Mouse (Mus musculus): ENCODE results near the gene Mrps18c. TPM values are rescaled to one million over a fixed set of nuclear protein-coding genes. Genes with fewer than 3 reads are reported as not detected.

Gene Mrps18c
- polyA plus RNA-seq, 1 experiment from 2014 or later: 184 TPM

DNA sequence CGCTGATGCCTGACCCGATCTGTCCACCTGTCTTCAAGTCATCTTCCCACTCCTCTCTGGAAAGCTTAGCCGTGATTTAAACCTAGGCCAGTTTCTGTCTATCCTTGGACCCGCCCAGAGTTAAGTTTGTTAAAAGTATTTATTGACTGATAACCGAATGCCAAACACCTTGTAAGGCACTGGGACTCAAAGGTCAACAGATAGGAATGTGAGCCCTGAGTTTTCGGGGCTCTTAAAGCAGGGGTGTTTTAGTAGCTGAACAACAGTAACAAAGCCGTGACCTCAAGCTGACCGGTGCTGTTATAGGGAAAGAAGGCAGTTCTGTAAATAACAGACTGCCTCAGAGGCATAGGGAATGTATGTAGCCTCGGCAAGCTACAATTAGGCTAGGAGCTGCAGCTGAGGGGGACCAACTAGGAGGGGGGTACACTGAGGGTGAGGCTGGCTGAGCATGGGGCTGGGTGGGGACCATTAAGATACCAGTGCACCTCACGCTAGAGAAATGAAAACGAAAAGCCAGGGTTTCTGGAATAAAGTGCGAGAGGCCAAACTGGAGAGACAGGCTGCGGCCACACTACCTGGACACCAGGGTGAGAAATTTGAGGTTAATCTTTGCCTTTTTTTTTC is 22.5 kb upstream of the Mrps18c start:
- ATAC-seq (ENCODE audit: low read depth): no peak
- Histone ChIP-seq H3K9me3 (ENCODE audit: control insufficient read depth, low read length) (no peaks in the 10 kb centered on the region), H3K9ac (replicated peaks; ENCODE audit: low read depth, low read length) (no peak overlapping the region), H3K4me3 (ENCODE audit: low read depth, low read length) (no peak overlapping the region), H3K4me1 (ENCODE audit: control insufficient read depth, insufficient read depth, low read length) (no peaks in the 10 kb centered on the region), H3K4me2 (ENCODE audit: low read depth, low read length) (no peak overlapping the region), H3K36me3 (ENCODE audit: control insufficient read depth, insufficient read depth, low read length) (peaks cover 49% of the 10 kb centered on the region), H3K27me3 (ENCODE audit: control insufficient read depth, insufficient read depth, low read length) (no peaks in the 10 kb centered on the region), H3K27ac (ENCODE audit: low read depth, low read length) (no peak overlapping the region)
- 88% methylated on average over 13 of the region's 13 CpGs for WGBS

DNA sequence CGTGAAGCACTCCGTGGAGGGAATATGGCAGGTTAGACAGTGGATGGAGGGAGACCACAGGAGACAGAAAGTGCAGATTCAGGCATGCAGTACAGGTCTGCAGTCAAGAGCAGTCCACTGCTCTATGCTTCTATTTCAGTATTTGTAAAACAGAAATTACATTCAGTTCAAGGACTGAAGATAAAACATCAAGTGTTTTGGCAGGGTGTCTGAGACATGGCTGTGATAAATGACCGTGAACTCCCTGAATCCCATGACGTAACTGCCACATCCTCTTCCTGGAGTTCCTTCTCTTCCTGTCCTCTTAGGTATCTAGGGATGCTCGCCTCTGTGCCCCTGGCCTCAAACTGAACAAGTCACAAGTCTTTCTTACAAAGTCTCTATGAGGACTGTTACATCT is 21.5 kb upstream of the Mrps18c start:
- no peak overlapping the region for H3K4me3 ChIP-seq (ENCODE audit: low read depth, low read length)
- no peaks in the 10 kb centered on the region for H3K9me3 ChIP-seq (ENCODE audit: control insufficient read depth, low read length)
- no peak overlapping the region for H3K4me2 ChIP-seq (ENCODE audit: low read depth, low read length)
- no peaks in the 10 kb centered on the region for H3K4me1 ChIP-seq (ENCODE audit: control insufficient read depth, insufficient read depth, low read length)
- peaks cover 43% of the 10 kb centered on the region for H3K36me3 ChIP-seq (ENCODE audit: control insufficient read depth, insufficient read depth, low read length)
- H3K9ac ChIP-seq (replicated peaks; ENCODE audit: low read depth, low read length): no peak overlapping the region
- H3K27ac ChIP-seq (ENCODE audit: low read depth, low read length): no peak overlapping the region
- no peaks in the 10 kb centered on the region for H3K27me3 ChIP-seq (ENCODE audit: control insufficient read depth, insufficient read depth, low read length)
- no peak for ATAC-seq (ENCODE audit: low read depth)
- 94% methylated on average over 5 of the region's 5 CpGs for WGBS

DNA sequence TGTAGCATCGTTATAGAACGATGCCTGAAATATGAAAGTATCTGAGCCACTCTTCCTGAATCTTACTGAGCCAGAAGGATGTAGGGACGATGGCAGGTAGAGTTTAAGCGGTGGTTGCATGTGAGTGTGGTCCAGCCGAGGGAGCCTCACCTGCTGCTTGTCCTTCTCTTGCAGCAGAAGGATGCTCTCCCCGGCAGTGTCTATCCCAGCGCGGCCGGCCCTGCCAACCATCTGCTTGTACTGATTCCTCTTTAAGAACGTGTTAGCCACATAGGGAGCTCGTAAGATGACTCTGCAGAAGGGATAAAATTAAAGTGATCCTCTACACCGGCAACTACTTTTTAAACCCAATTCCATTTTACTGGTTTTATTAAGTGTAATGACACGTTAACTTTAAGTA is 19.4 kb upstream of the Mrps18c start:
- no peak for ATAC-seq (ENCODE audit: low read depth)
- Histone ChIP-seq H3K36me3 (ENCODE audit: control insufficient read depth, insufficient read depth, low read length) (peaks cover 47% of the 10 kb centered on the region), H3K27me3 (ENCODE audit: control insufficient read depth, insufficient read depth, low read length) (no peaks in the 10 kb centered on the region), H3K4me1 (ENCODE audit: control insufficient read depth, insufficient read depth, low read length) (no peaks in the 10 kb centered on the region), H3K4me2 (ENCODE audit: low read depth, low read length) (no peak overlapping the region), H3K4me3 (ENCODE audit: low read depth, low read length) (no peak overlapping the region), H3K9me3 (ENCODE audit: control insufficient read depth, low read length) (no peaks in the 10 kb centered on the region), H3K27ac (ENCODE audit: low read depth, low read length) (no peak overlapping the region), H3K9ac (replicated peaks; ENCODE audit: low read depth, low read length) (no peak overlapping the region)
- 98% methylated on average over 13 of the region's 13 CpGs for WGBS

DNA sequence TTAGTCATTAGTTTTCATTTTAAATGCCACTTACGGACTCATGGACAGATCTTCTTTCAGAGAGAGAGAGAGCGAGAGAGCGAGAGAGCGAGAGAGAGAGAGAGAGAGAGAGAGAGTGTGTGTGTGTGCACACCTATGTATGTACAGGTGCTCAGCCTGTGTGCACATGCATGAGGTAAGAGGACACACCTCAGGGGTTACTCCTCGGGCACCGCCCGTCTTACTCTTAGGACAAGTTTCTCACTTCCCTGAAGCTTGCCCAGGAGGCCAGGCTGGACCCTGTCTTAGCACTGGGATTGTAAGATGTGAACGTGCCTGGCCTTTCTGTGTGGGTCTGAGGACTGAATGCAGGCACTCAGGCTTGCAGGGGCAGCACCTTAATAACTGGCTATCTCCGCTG is 10.9 kb upstream of the Mrps18c start:
- Histone ChIP-seq H3K4me1 (ENCODE audit: control insufficient read depth, insufficient read depth, low read length) (no peaks in the 10 kb centered on the region), H3K27me3 (ENCODE audit: control insufficient read depth, insufficient read depth, low read length) (no peaks in the 10 kb centered on the region), H3K9ac (replicated peaks; ENCODE audit: low read depth, low read length) (no peak overlapping the region), H3K36me3 (ENCODE audit: control insufficient read depth, insufficient read depth, low read length) (peaks cover 69% of the 10 kb centered on the region), H3K27ac (ENCODE audit: low read depth, low read length) (no peak overlapping the region), H3K9me3 (ENCODE audit: control insufficient read depth, low read length) (no peaks in the 10 kb centered on the region), H3K4me3 (ENCODE audit: low read depth, low read length) (no peak overlapping the region), H3K4me2 (ENCODE audit: low read depth, low read length) (no peak overlapping the region)
- WGBS: 95% methylated on average over 9 of the region's 9 CpGs
- ATAC-seq (ENCODE audit: low read depth): no peak

DNA sequence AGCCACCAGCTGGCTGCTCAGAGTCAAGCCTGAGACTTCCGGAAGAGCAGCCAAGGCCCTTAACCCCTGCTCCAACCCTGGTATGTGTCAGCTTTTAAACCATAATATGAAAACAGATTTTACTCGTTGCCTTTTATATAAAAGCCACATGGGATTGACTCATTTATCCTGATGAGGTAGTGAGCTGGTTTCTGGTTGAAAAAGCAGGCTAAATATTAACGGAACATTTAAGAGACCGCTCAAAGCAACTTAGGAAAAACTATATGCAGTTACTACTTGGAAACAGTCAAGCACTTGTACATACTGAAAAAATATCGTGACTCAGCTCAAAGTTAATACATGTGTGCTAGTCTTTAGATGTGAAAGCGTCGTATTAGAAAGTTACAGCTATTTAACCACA is 6.2 kb upstream of the Mrps18c start:
- ATAC-seq (ENCODE audit: low read depth): no peak
- no peaks in the 10 kb centered on the region for H3K27me3 ChIP-seq (ENCODE audit: control insufficient read depth, insufficient read depth, low read length)
- H3K9ac ChIP-seq (replicated peaks; ENCODE audit: low read depth, low read length): no peak overlapping the region
- WGBS: 92% methylated on average over 7 of the region's 7 CpGs
- H3K4me1 ChIP-seq (ENCODE audit: control insufficient read depth, insufficient read depth, low read length): peaks cover 2% of the 10 kb centered on the region; the same call in 1 of the 2 replicates
- no peaks in the 10 kb centered on the region for H3K9me3 ChIP-seq (ENCODE audit: control insufficient read depth, low read length)
- peaks cover 61% of the 10 kb centered on the region for H3K36me3 ChIP-seq (ENCODE audit: control insufficient read depth, insufficient read depth, low read length)
- H3K27ac ChIP-seq (ENCODE audit: low read depth, low read length): no peak overlapping the region
- no peak overlapping the region for H3K4me3 ChIP-seq (ENCODE audit: low read depth, low read length)
- H3K4me2 ChIP-seq (ENCODE audit: low read depth, low read length): no peak overlapping the region

DNA sequence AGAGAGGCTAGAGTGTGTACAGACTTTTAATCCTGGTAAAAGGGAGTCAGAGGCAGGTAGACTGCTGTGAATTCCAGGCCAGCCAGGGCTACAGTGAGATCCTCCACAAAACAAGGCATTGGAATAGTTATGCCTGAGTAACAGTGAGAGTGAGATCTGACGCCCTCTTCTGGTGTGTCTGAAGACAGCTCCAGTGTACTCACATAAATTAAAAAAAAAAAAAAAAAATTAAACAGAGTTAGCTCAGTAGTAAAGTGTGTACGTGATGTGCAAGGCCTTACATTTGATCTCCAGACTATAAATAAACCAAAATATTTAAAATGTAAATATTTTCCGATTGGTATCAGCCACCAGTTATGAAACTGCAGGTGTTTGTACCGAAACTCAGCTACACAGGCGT is 4.3 kb upstream of the Mrps18c start:
- no peaks in the 10 kb centered on the region for H3K9me3 ChIP-seq (ENCODE audit: control insufficient read depth, low read length)
- H3K9ac ChIP-seq (replicated peaks; ENCODE audit: low read depth, low read length): no peak overlapping the region; the same call in 1 of the 2 replicates
- no peak for ATAC-seq (ENCODE audit: low read depth)
- H3K27me3 ChIP-seq (ENCODE audit: control insufficient read depth, insufficient read depth, low read length): no peaks in the 10 kb centered on the region
- no peak overlapping the region for H3K27ac ChIP-seq (ENCODE audit: low read depth, low read length)
- no peak overlapping the region for H3K4me3 ChIP-seq (ENCODE audit: low read depth, low read length)
- H3K36me3 ChIP-seq (ENCODE audit: control insufficient read depth, insufficient read depth, low read length): peaks cover 50% of the 10 kb centered on the region
- peaks cover 9% of the 10 kb centered on the region; the same call in 1 of the 2 replicates for H3K4me1 ChIP-seq (ENCODE audit: control insufficient read depth, insufficient read depth, low read length)
- H3K4me2 ChIP-seq (ENCODE audit: low read depth, low read length): no peak overlapping the region
- 80% methylated on average over 5 of the region's 5 CpGs for whole genome bisulfite sequencing

DNA sequence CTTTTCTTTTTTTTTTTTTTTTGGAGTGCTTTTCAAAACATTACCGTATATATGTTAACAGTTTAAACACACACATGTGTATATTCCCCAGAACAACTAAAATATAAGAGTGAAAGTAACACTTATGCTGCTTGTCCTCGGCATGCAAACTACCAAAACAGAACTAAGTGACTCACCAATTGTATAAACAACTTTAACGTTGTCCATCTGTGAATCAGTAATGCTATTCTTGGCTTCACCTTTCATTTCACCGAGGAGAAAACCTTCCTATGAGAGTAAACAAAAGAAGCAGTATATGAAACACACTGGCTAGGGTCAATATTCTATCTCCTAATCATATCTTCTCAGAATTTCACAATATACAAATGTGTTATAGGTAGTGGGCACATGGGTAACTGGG is 19.9 kb downstream of the Mrps18c start:
- no peak overlapping the region for H3K27ac ChIP-seq (ENCODE audit: low read depth, low read length)
- WGBS: 91% methylated on average over 4 of the region's 4 CpGs
- no peak for ATAC-seq (ENCODE audit: low read depth)
- peaks cover 3% of the 10 kb centered on the region; the same call in 1 of the 2 replicates for H3K4me1 ChIP-seq (ENCODE audit: control insufficient read depth, insufficient read depth, low read length)
- no peak overlapping the region for H3K4me2 ChIP-seq (ENCODE audit: low read depth, low read length)
- no peaks in the 10 kb centered on the region for H3K27me3 ChIP-seq (ENCODE audit: control insufficient read depth, insufficient read depth, low read length)
- H3K4me3 ChIP-seq (ENCODE audit: low read depth, low read length): no peak overlapping the region
- no peaks in the 10 kb centered on the region; the same call in 1 of the 2 replicates for H3K36me3 ChIP-seq (ENCODE audit: control insufficient read depth, insufficient read depth, low read length)
- H3K9ac ChIP-seq (replicated peaks; ENCODE audit: low read depth, low read length): no peak overlapping the region
- no peaks in the 10 kb centered on the region for H3K9me3 ChIP-seq (ENCODE audit: control insufficient read depth, low read length)

DNA sequence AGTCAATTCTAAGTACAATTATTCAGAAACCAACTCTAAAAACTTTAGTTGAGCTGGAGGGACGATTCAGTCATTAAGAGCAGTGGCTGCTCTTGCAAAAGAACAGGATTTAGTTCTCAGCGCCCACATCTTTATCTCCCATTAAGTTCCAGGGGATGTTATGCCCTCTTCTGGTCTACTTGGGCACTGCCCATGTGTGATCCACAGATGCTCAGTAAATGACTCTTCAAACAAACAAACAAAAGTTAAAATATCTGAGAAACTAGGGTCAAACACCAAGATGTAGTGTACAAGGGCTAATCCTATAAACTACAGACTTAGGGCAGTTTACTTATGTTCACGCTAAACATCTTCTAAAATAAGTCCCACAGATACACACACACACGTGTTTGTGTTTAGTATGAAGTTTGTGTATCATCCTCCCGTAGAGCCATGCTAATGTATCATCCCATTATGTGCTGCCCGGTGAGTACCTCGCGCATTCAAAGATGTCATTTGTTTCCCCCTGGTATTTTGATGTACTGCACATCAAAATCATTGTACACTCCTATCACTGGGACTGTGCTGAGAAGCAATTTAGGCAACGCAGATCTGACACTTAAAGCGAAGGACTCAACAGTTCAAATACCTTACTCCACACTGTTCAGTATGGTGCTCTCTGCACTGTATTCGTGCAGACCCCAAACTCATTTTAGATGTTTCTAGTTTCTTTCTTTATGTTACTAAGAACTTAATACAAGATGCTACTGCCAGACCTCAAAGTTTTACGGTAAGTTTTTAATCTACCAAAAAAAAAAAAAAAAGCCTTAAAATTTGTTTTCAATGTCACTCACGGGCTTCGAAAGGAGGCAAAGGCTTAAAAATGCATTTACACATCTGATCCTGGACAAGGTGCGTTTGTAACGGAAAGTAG is 21.4 kb downstream of the Mrps18c start:
- Histone ChIP-seq H3K27ac (ENCODE audit: low read depth, low read length) (no peak overlapping the region; the same call in 1 of the 2 replicates), H3K4me3 (ENCODE audit: low read depth, low read length) (peak overlapping the region; percentile 55), H3K4me1 (ENCODE audit: control insufficient read depth, insufficient read depth, low read length) (peaks cover 3% of the 10 kb centered on the region; the same call in 1 of the 2 replicates), H3K36me3 (ENCODE audit: control insufficient read depth, insufficient read depth, low read length) (no peaks in the 10 kb centered on the region), H3K9ac (replicated peaks; ENCODE audit: low read depth, low read length) (peak overlapping the region; percentile 78), H3K4me2 (ENCODE audit: low read depth, low read length) (peak overlapping the region; percentile 57), H3K27me3 (ENCODE audit: control insufficient read depth, insufficient read depth, low read length) (no peaks in the 10 kb centered on the region), H3K9me3 (ENCODE audit: control insufficient read depth, low read length) (no peaks in the 10 kb centered on the region)
- 34% methylated on average over 16 of the region's 16 CpGs for WGBS
- no peak for ATAC-seq (ENCODE audit: low read depth)

All from neural tube, embryonic 14.5 days (tissue).